ENCODE assay signal across 7 mouse cellular contexts in genomic region chr7:30563906-30564280, GRCm38 (mm10). TPM values are rescaled to one million over a fixed set of nuclear protein-coding genes. Genes with fewer than 3 reads are reported as not detected.
DNase-seq lines count a peak whose midpoint lies in the region; ATAC-seq lines count a peak whose summit lies in the region.

No protein-coding gene starts in this region.

- peak overlapping the region; percentile 76 for H3K4me3 ChIP-seq in lung, embryonic 16.5 days (ENCODE audit: low read length)
- H3K4me3 ChIP-seq in embryonic facial prominence, embryonic 13.5 days = peak overlapping the region; percentile 76
- peak overlapping the region; percentile 74 for H3K4me3 ChIP-seq in limb, embryonic 13.5 days
- H3K4me3 ChIP-seq in stomach, embryonic 15.5 days (replicated peaks) = peak overlapping the region; percentile 88

- peaks cover 8% of the 10 kb centered on the region for H3K4me1 ChIP-seq in lung, embryonic 16.5 days (replicated peaks; ENCODE audit: control insufficient read depth, insufficient read depth, low read length)
- H3K4me1 ChIP-seq in embryonic facial prominence, embryonic 13.5 days = peaks cover 27% of the 10 kb centered on the region
- H3K4me1 ChIP-seq in limb, embryonic 13.5 days = peaks cover 25% of the 10 kb centered on the region
- H3K4me1 ChIP-seq in stomach, embryonic 15.5 days = peaks cover 6% of the 10 kb centered on the region; the same call in 1 of the 2 replicates

- 15% methylated on average over 6 of the region's 6 CpGs for WGBS in lung, embryonic 16.5 days
- 21% methylated on average over 6 of the region's 6 CpGs for WGBS in embryonic facial prominence, embryonic 13.5 days
- 20% methylated on average over 6 of the region's 6 CpGs for WGBS in limb, embryonic 13.5 days
- 17% methylated on average over 6 of the region's 6 CpGs for WGBS in stomach, embryonic 15.5 days

- DNase-seq in lung, postnatal 14 days = no peak
- no peak for DNase-seq in gastrocnemius, postnatal 4 days (ENCODE audit: low spot score in 2 of 2)
- DNase-seq in layer of hippocampus, postnatal 36 days = no peak

- peak overlapping the region; percentile 97; the same call in 1 of the 2 replicates for H3K27ac ChIP-seq in lung, embryonic 16.5 days (ENCODE audit: low read length)
- peak overlapping the region; percentile 96 for H3K27ac ChIP-seq in embryonic facial prominence, embryonic 13.5 days
- peak overlapping the region; percentile 97; the same call in 1 of the 2 replicates for H3K27ac ChIP-seq in limb, embryonic 13.5 days
- peak overlapping the region; percentile 99 for H3K27ac ChIP-seq in stomach, embryonic 15.5 days

- no peaks in the 10 kb centered on the region for H3K9me3 ChIP-seq in lung, embryonic 16.5 days (ENCODE audit: control insufficient read depth, low read length)
- no peaks in the 10 kb centered on the region for H3K9me3 ChIP-seq in embryonic facial prominence, embryonic 13.5 days
- no peaks in the 10 kb centered on the region for H3K9me3 ChIP-seq in limb, embryonic 13.5 days
- H3K9me3 ChIP-seq in stomach, embryonic 15.5 days = no peaks in the 10 kb centered on the region

- peaks cover 17% of the 10 kb centered on the region for H3K36me3 ChIP-seq in lung, embryonic 16.5 days (ENCODE audit: control insufficient read depth, insufficient read depth, low read length)
- H3K36me3 ChIP-seq in embryonic facial prominence, embryonic 13.5 days = peaks cover 40% of the 10 kb centered on the region
- peaks cover 36% of the 10 kb centered on the region for H3K36me3 ChIP-seq in limb, embryonic 13.5 days
- peaks cover 14% of the 10 kb centered on the region for H3K36me3 ChIP-seq in stomach, embryonic 15.5 days

- H3K27me3 ChIP-seq in lung, embryonic 16.5 days (ENCODE audit: control insufficient read depth, insufficient read depth, low read depth, low read length) = no peaks in the 10 kb centered on the region
- H3K27me3 ChIP-seq in embryonic facial prominence, embryonic 13.5 days = no peaks in the 10 kb centered on the region
- H3K27me3 ChIP-seq in limb, embryonic 13.5 days = no peaks in the 10 kb centered on the region
- no peaks in the 10 kb centered on the region for H3K27me3 ChIP-seq in stomach, embryonic 15.5 days (replicated peaks)

- peak overlapping the region; percentile 80 for H3K9ac ChIP-seq in lung, embryonic 16.5 days (ENCODE audit: low read length)
- H3K9ac ChIP-seq in embryonic facial prominence, embryonic 13.5 days = peak overlapping the region; percentile 83
- H3K9ac ChIP-seq in limb, embryonic 13.5 days = peak overlapping the region; percentile 81
- peak overlapping the region; percentile 60; the same call in 1 of the 2 replicates for H3K9ac ChIP-seq in stomach, embryonic 15.5 days

- H3K4me2 ChIP-seq in lung, embryonic 16.5 days (ENCODE audit: low read depth, low read length) = peak overlapping the region; percentile 64
- H3K4me2 ChIP-seq in embryonic facial prominence, embryonic 13.5 days = peak overlapping the region; percentile 82
- H3K4me2 ChIP-seq in limb, embryonic 13.5 days (replicated peaks) = peak overlapping the region; percentile 82
- peak overlapping the region; percentile 70 for H3K4me2 ChIP-seq in stomach, embryonic 15.5 days

- no peak for ATAC-seq in lung, embryonic 16.5 days (ENCODE audit: low read depth)
- ATAC-seq in embryonic facial prominence, embryonic 13.5 days (ENCODE audit: insufficient number of reproducible peaks, insufficient read depth, low FRiP score, low TSS enrichment, low read depth) = no peak
- ATAC-seq in limb, embryonic 13.5 days (ENCODE audit: low FRiP score, low read depth) = no peak
- no peak for ATAC-seq in stomach, embryonic 15.5 days (ENCODE audit: insufficient read depth, low FRiP score, low read depth)

RNA-seq across cellular contexts. Expression of gene Psenen, which starts 0.5 kb away (rescaled TPM):
- polyA plus RNA-seq in lung, embryonic 16.5 days (2015; fragmentation: Nextera tagmentation; extraction: Ambion mirVana) = 144 and 146 TPM in 2 replicates
- 131 and 138 TPM in 2 replicates for polyA plus RNA-seq in embryonic facial prominence, embryonic 13.5 days (2015; fragmentation: Nextera tagmentation; extraction: Ambion mirVana)
- 134 and 141 TPM in 2 replicates for polyA plus RNA-seq in limb, embryonic 13.5 days (2015; fragmentation: Nextera tagmentation; extraction: Ambion mirVana)
- 135 and 138 TPM in 2 replicates for polyA plus RNA-seq in stomach, embryonic 15.5 days (2015; fragmentation: Nextera tagmentation; extraction: Ambion mirVana)
- 100 to 1,000 TPM in 1 of 2 experiments, 10 to 100 TPM in 1; 87.0 to 103 TPM for total RNA-seq in gastrocnemius, postnatal 4 days (2021)
- total RNA-seq in layer of hippocampus, postnatal 36 days (2021) = 10 to 100 TPM; 79.8 to 92.4 TPM

RNA-seq across cellular contexts. Expression of gene Gm49396, which starts 0.7 kb away (rescaled TPM):
- polyA plus RNA-seq in lung, embryonic 16.5 days (2015; fragmentation: Nextera tagmentation; extraction: Ambion mirVana) = 14.3 and 18.2 TPM in 2 replicates
- polyA plus RNA-seq in embryonic facial prominence, embryonic 13.5 days (2015; fragmentation: Nextera tagmentation; extraction: Ambion mirVana) = 14.9 and 15.4 TPM in 2 replicates
- 13.8 and 14.1 TPM in 2 replicates for polyA plus RNA-seq in limb, embryonic 13.5 days (2015; fragmentation: Nextera tagmentation; extraction: Ambion mirVana)
- 11.1 and 11.5 TPM in 2 replicates for polyA plus RNA-seq in stomach, embryonic 15.5 days (2015; fragmentation: Nextera tagmentation; extraction: Ambion mirVana)
- 1 to 10 TPM; 2.6 to 2.9 TPM for total RNA-seq in gastrocnemius, postnatal 4 days (2021)
- total RNA-seq in layer of hippocampus, postnatal 36 days (2021) = 10 to 100 TPM; 10.9 to 11.1 TPM

RNA-seq across cellular contexts. Expression of gene U2af1l4, which starts 0.8 kb away (rescaled TPM):
- polyA plus RNA-seq in lung, embryonic 16.5 days (2015; fragmentation: Nextera tagmentation; extraction: Ambion mirVana) = 95.5 and 96.3 TPM in 2 replicates
- 97.0 and 104 TPM in 2 replicates for polyA plus RNA-seq in embryonic facial prominence, embryonic 13.5 days (2015; fragmentation: Nextera tagmentation; extraction: Ambion mirVana)
- polyA plus RNA-seq in limb, embryonic 13.5 days (2015; fragmentation: Nextera tagmentation; extraction: Ambion mirVana) = 81.3 and 91.1 TPM in 2 replicates
- polyA plus RNA-seq in stomach, embryonic 15.5 days (2015; fragmentation: Nextera tagmentation; extraction: Ambion mirVana) = 82.5 and 85.7 TPM in 2 replicates
- 10 to 100 TPM; 55.6 to 62.4 TPM for total RNA-seq in gastrocnemius, postnatal 4 days (2021)
- 10 to 100 TPM; 69.0 to 72.2 TPM for total RNA-seq in layer of hippocampus, postnatal 36 days (2021)

RNA-seq across cellular contexts. Expression of gene Igflr1, which starts 1.3 kb away (rescaled TPM):
- 4.2 and 6.4 TPM in 2 replicates for polyA plus RNA-seq in lung, embryonic 16.5 days (2015; fragmentation: Nextera tagmentation; extraction: Ambion mirVana)
- 4.3 and 4.8 TPM in 2 replicates for polyA plus RNA-seq in embryonic facial prominence, embryonic 13.5 days (2015; fragmentation: Nextera tagmentation; extraction: Ambion mirVana)
- polyA plus RNA-seq in limb, embryonic 13.5 days (2015; fragmentation: Nextera tagmentation; extraction: Ambion mirVana) = 3.2 and 4.9 TPM in 2 replicates
- polyA plus RNA-seq in stomach, embryonic 15.5 days (2015; fragmentation: Nextera tagmentation; extraction: Ambion mirVana) = 2.2 and 3.5 TPM in 2 replicates
- total RNA-seq in gastrocnemius, postnatal 4 days (2021) = 1 to 10 TPM; 1.5 to 1.7 TPM
- total RNA-seq in layer of hippocampus, postnatal 36 days (2021) = 1 to 10 TPM; 5.5 to 7.0 TPM

RNA-seq across cellular contexts. Expression of gene Lin37, which starts 4.3 kb away (rescaled TPM):
- polyA plus RNA-seq in lung, embryonic 16.5 days (2015; fragmentation: Nextera tagmentation; extraction: Ambion mirVana) = 38.1 and 46.1 TPM in 2 replicates
- polyA plus RNA-seq in embryonic facial prominence, embryonic 13.5 days (2015; fragmentation: Nextera tagmentation; extraction: Ambion mirVana) = 44.1 and 47.7 TPM in 2 replicates
- polyA plus RNA-seq in limb, embryonic 13.5 days (2015; fragmentation: Nextera tagmentation; extraction: Ambion mirVana) = 44.2 and 48.3 TPM in 2 replicates
- 55.0 and 66.3 TPM in 2 replicates for polyA plus RNA-seq in stomach, embryonic 15.5 days (2015; fragmentation: Nextera tagmentation; extraction: Ambion mirVana)
- total RNA-seq in gastrocnemius, postnatal 4 days (2021) = 10 to 100 TPM; 17.3 to 18.6 TPM
- total RNA-seq in layer of hippocampus, postnatal 36 days (2021) = 10 to 100 TPM; 46.4 to 50.1 TPM
